Mouse (Mus musculus) liver, adult 2 months (tissue): ENCODE measurements at regions not wholly inside any gene's neighbourhood (a gene's known extent, or its start where the extent isn't known, plus 50 kb on each side); places are given as distances from the start of the nearest gene placed in this dataset.

Experiments
- CTCF ChIP-seq: fragments of 200-500 bp; IDR thresholded peaks from 2 replicates; pipeline ENCODE4 v1.5.1; 2011; ENCODE audit warnings: low read depth, low read length, control low read depth
- POLR2A ChIP-seq: fragments of 200-500 bp; IDR thresholded peaks from 2 replicates; pipeline ENCODE4 v1.6.1; 2011; ENCODE audit warnings: low read length, control low read depth; ENCODE audit not compliant: insufficient read depth; ENCODE audit errors: extremely low read depth

DNA sequence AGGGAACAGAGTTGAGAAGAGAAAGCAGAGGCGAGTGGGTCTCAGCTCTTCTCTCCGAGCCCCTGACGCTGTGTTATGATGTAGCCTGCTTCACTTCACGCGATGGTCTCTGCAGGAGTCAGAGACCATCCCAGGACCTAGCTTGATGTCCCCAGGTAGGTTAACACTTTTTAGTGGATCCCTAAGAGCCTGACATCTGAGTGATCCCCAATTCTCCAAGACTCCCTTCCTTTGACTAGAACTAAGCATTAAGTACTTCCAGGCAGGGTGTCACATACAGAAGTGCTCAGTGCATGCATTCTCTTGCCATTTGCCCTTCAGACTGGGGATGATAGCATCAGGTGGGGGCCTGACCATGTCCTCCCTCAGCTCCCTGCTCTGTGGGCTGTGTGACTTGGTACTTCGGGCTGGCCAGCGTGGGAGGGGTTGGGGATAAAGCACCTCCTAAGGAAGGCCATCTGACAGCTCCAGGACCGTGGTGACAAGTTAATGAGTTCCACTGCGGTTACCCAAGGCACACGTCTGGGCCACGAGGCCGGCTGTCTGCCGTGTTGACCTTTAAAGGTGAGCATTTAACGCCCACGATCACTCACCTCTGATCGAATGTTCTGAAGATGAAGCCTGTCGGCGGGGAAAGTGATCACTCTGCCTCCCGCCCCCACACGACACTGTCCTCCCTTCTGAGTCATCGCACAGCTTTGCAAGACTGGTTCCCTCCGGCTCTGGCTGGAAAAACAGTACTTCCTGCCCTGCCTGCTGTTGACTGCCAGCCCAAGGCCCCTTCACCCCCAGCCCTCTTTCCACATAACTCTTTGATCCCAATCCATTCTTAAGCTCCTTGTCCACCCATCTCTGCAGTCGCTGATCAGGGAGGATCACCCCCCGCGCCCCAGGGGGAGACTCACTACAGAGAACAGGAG, 65.8 kb upstream of the Ppp2r5c start:
- TF ChIP-seq POLR2A (no peak), CTCF (no peak)
